Mouse (Mus musculus) B cell, adult 67 days (primary cell): Measurements from ENCODE around the gene Gm10340. TPM values are rescaled to one million over a fixed set of nuclear protein-coding genes. Genes with fewer than 3 reads are reported as not detected.

Source experiments
- total RNA-seq, 2 experiments: library from RNA; stranded (reverse); gene quantifications; 4 replicates each; pipeline ENCODE4 v1.2.4; 2023

The Gm10340 gene
- total RNA-seq = not detected

GRCm38 (mm10) chr14:3133697-3134096, at the start of gene Gm10340:
Gene Gm10340, plus strand, starts transcription at chr14:3133997.

GRCm38 (mm10) chr14:3187955-3188354, 54.2 kb downstream of the Gm10340 start, which contains the start of gene Gm5795:
Gene Gm5795, plus strand, starts transcription at chr14:3188255.

Other genes with a start within 250 kb of the Gm10340 start
- not detected for gene Gm2888, start 104.0 kb upstream of the Gm10340 start, total RNA-seq
- gene Gm2897, start 84.7 kb upstream of the Gm10340 start, total RNA-seq = not detected
- not detected for gene Gm5795, start 54.3 kb downstream of the Gm10340 start, total RNA-seq
- gene D830030K20Rik, start 74.5 kb downstream of the Gm10340 start, total RNA-seq = not detected
- gene Gm2956, start 198.6 kb downstream of the Gm10340 start, total RNA-seq = not detected